Mouse (Mus musculus) ES-E14 (cell line): ENCODE data around the gene Senp2.

Experiments used
- CHD2 ChIP-seq: IDR thresholded peaks from 2 replicates; pipeline ENCODE4 v1.6.1; 2014; ENCODE audit warnings: mild to moderate bottlenecking, low read depth, low read length, inconsistent platforms
- HCFC1 ChIP-seq: IDR thresholded peaks from 2 replicates; pipeline ENCODE4 v1.6.1; 2012; ENCODE audit warnings: low read length, inconsistent platforms, borderline replicate concordance; ENCODE audit not compliant: insufficient read depth

GRCm38 (mm10) chr16:21969874-21970273 lies 39.4 kb upstream of the Senp2 start:
- TF ChIP-seq CHD2 (no peak), HCFC1 (no peak)
